Comparison of ENCODE assay signal across 15 mouse cellular contexts in genomic region chr12:86336209-86336608, GRCm38 (mm10). TPM values are rescaled to one million over a fixed set of nuclear protein-coding genes. Genes with fewer than 3 reads are reported as not detected.
DNase-seq lines count a peak whose midpoint lies in the region; ATAC-seq and TF ChIP-seq lines count a peak whose summit lies in the region.
"Had no signal": no experiment of that assay in that cellular context is flagged by ENCODE, and none has a peak within 500 bp of the region (broad histone marks: within the 10 kb centered on the region; RNA-seq: fewer than 3 reads in every experiment).

No protein-coding gene starts in this region.

- no peaks in the 10 kb centered on the region for H3K4me1 ChIP-seq in liver, postnatal 0 days (ENCODE audit: insufficient read depth)
- H3K4me1 ChIP-seq in liver, embryonic 12.5 days = 0 out of 2 replicates have a peak, but pooled peaks cover 5% of the 10 kb centered on the region
- H3K4me1 ChIP-seq: embryonic facial prominence, embryonic 12.5 days; lung, embryonic 15.5 days had no signal

- no peaks in the 10 kb centered on the region for H3K9me3 ChIP-seq in liver, postnatal 0 days (ENCODE audit: low read length)
- H3K9me3 ChIP-seq in liver, embryonic 12.5 days (replicated peaks) = no peaks in the 10 kb centered on the region
- H3K9me3 ChIP-seq: embryonic facial prominence, embryonic 12.5 days; hindbrain, embryonic 10.5 days; lung, embryonic 15.5 days had no signal

- no peak for TF ChIP-seq EP300 in liver, postnatal 0 days (IDR thresholded peaks at IDR 0.05; ENCODE audit: low read depth)

- H3K27ac ChIP-seq in liver, postnatal 0 days (ENCODE audit: low read depth) = no peak overlapping the region
- H3K27ac ChIP-seq in liver, embryonic 12.5 days = no peak overlapping the region
- H3K27ac ChIP-seq: embryonic facial prominence, embryonic 12.5 days; hindbrain, embryonic 10.5 days; lung, embryonic 15.5 days had no signal

- no peaks in the 10 kb centered on the region for H3K36me3 ChIP-seq in liver, postnatal 0 days (replicated peaks; ENCODE audit: insufficient read depth, low read length)
- H3K36me3 ChIP-seq in liver, embryonic 12.5 days = no peaks in the 10 kb centered on the region
- H3K36me3 ChIP-seq: embryonic facial prominence, embryonic 12.5 days; hindbrain, embryonic 10.5 days; lung, embryonic 15.5 days had no signal

- H3K9ac ChIP-seq in liver, postnatal 0 days (replicated peaks) = no peak overlapping the region
- H3K9ac ChIP-seq in liver, embryonic 12.5 days = no peak overlapping the region
- H3K9ac ChIP-seq: embryonic facial prominence, embryonic 12.5 days; lung, embryonic 15.5 days had no signal

- DNase-seq in embryo, embryonic 10.5 days (ENCODE audit: low spot score) = peak; percentile 11
- DNase-seq in embryo, embryonic 11 days = no peak
- DNase-seq in liver, postnatal 0 days = no peak
- DNase-seq in ES-CJ7 (ENCODE audit: low read depth, low spot score) = peak; percentile 52
- DNase-seq in c-Kit-positive CD71-positive TER-119-negative erythroid progenitor cells, embryonic 14.5 days (ENCODE audit: low read depth) = peak; percentile 5
- no peak for DNase-seq in cerebellum, adult 9-11 months
- no peak for DNase-seq in adipocyte (ENCODE audit: low spot score)
- DNase-seq: B cell, adult 2 months; cerebellum, adult 9-10 months; heart, adult 18-20 months had no signal

- TF ChIP-seq CTCF in liver, postnatal 0 days (IDR thresholded peaks at IDR 0.05; ENCODE audit: low read depth) = peak; percentile 16; the same call in 1 of the 2 replicates

- no peak for ATAC-seq in liver, postnatal 0 days
- ATAC-seq in liver, embryonic 12.5 days = no peak

- no peak overlapping the region for H3K4me2 ChIP-seq in liver, postnatal 0 days (ENCODE audit: low read depth, low read length)
- H3K4me2 ChIP-seq in liver, embryonic 12.5 days = no peak overlapping the region
- H3K4me2 ChIP-seq: embryonic facial prominence, embryonic 12.5 days; lung, embryonic 15.5 days had no signal

- 84% methylated on average over 3 of the region's 3 CpGs for WGBS in liver, postnatal 0 days (ENCODE audit: insufficient replicate concordance)
- WGBS in liver, embryonic 12.5 days (ENCODE audit: insufficient replicate concordance) = 82% methylated on average over 3 of the region's 3 CpGs

- no peaks in the 10 kb centered on the region for H3K27me3 ChIP-seq in liver, postnatal 0 days (ENCODE audit: insufficient read depth, low read length)
- no peaks in the 10 kb centered on the region for H3K27me3 ChIP-seq in liver, embryonic 12.5 days (replicated peaks)
- H3K27me3 ChIP-seq: embryonic facial prominence, embryonic 12.5 days; lung, embryonic 15.5 days had no signal

- no peak overlapping the region for H3K4me3 ChIP-seq in liver, postnatal 0 days (ENCODE audit: low read depth, low read length)
- H3K4me3 ChIP-seq in liver, embryonic 12.5 days = no peak overlapping the region
- H3K4me3 ChIP-seq: embryonic facial prominence, embryonic 12.5 days; hindbrain, embryonic 10.5 days; lung, embryonic 15.5 days; myocyte had no signal

RNA-seq across cellular contexts. Expression of gene Esrrb, which starts 24.7 kb away (rescaled TPM):
- polyA plus RNA-seq in liver, postnatal 0 days (2015; fragmentation: Nextera tagmentation; extraction: Ambion mirVana) = 0.09 and 0.13 TPM in 2 replicates
- polyA plus RNA-seq in liver, embryonic 12.5 days (2016; fragmentation: Nextera tagmentation; extraction: Ambion mirVana) = 0.07 and 0.17 TPM in 2 replicates

Comparison
In these comparisons a context has a peak if more than half of its experiments do, and no peak if none do; other contexts are left out.
1. DNase-seq: peak in embryo, embryonic 10.5 days (single experiment), ES-CJ7 (single experiment) and c-Kit-positive CD71-positive TER-119-negative erythroid progenitor cells, embryonic 14.5 days (single experiment); none in embryo, embryonic 11 days (single experiment), liver, postnatal 0 days (single experiment), cerebellum, adult 9-11 months (single experiment) and adipocyte (single experiment).